Mouse (Mus musculus): ENCODE measurements at regions not wholly inside any gene's neighbourhood (a gene's known extent, or its start where the extent isn't known, plus 50 kb on each side); places are given as distances from the start of the nearest gene placed in this dataset.
"Not testable (repeated sequence)": the region's sequence is repeated elsewhere in the genome, so short reads cannot be mapped to it uniquely, and the experiment has no call there.

- not testable (repeated sequence) for TF ChIP-seq CTCF (IDR thresholded peaks at IDR 0.05; ENCODE audit: low read depth, low read length); GATA2 (IDR thresholded peaks at IDR 0.05; ENCODE audit: borderline replicate concordance, low read depth, low read length); GATA1 (IDR thresholded peaks at IDR 0.05; ENCODE audit: borderline replicate concordance, low read length); TAL1 (conservative IDR thresholded peaks at IDR 0.05; ENCODE audit: low read depth, low read length); POLR2AphosphoS5 (IDR thresholded peaks at IDR 0.05; ENCODE audit: insufficient replicate concordance, low read depth, low read length)
Measured at GRCm38 (mm10) chr2:107955608-107956127, 665.2 kb downstream of the Kcna4 start.

All from G1E (cell line).